Mouse (Mus musculus): Measurements from ENCODE around the gene Usp22. TPM values are rescaled to one million over a fixed set of nuclear protein-coding genes. Genes with fewer than 3 reads are reported as not detected.

The Usp22 gene
- 70.4 and 83.2 TPM in 2 replicates for total RNA-seq (2023)

DNA sequence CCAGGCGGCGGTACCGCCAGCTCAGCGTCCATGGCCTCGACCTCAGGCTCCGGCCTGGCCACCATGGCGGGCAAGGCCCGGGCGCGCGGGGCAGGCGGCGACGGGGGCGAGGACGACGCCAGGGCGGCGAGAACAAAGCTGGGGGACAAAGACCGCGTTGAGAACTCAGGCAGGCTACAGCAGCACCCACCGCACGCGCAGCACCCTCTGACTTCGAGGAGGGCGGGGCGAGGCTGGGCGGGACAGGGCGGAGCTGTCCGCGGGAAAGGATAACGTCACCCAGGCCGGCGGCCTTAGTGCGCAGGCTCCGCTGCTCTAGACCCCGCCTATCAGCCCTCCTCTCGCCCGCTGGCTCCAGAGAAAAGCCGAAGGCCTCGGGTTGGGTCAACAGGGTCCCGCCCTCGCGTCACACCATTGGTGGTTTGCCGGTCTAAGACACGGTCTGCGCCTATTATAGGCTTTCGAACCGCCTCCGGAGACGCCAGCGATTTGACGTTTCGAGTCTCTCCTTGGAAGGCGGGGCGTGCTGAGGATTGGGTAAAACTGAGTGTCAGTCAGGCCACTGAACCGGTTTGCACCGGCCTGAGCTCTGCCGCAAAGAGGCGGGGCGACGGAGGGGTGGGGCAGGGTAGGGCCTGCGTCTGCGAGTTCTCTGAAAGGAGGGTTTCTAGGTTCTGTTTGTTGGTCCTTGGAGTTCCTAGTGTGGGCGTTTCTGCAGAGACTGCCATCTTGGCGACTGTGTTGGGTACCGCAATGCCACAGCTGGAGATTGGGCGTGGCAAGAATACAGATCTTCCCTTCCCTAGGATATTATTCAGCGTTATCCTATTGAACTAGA lies at the start of gene Usp22:
Gene Usp22 (minus strand): TSS at position 235 of the 838 bp plus-strand sequence.

DNA sequence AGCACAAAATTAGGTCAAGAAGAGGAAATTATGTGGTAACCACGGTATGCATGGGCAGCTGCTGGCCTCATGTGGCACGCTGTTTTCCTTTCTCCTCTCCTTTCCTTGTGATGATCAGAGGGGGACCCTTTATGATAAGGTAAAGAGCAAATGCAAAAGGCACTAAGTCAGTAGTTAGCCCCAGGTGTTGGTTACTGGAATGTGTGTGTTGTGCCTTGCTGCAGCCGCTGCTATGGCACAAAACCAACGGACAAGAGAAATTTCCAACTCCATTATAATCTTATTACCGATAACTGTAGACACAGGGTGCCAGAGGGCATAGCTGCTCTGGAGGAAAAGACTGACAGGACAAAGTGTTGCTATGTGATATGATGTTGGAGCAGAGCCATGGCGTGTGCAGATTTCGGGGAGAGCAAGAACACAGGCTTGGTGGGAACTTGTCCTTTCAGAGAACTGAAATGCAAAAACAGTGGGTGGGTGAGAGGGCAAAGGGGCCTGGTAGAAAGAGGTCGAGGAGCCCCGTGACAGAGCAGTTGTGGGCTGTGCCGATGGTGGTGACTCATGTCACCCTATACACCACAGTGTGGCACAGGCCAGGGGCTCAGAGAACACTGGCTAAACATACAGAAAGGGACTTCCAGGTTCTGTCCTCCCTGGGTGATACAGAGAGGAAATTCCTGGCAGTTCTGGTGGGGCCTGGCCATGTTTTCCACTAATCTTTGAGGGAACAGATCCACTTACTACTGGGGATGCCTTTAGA lies 32.8 kb upstream of the Usp22 start, which contains the start of gene Aldh3a1:
Gene Aldh3a1 (plus strand): TSS at position 51 of the 760 bp plus-strand sequence.

DNA sequence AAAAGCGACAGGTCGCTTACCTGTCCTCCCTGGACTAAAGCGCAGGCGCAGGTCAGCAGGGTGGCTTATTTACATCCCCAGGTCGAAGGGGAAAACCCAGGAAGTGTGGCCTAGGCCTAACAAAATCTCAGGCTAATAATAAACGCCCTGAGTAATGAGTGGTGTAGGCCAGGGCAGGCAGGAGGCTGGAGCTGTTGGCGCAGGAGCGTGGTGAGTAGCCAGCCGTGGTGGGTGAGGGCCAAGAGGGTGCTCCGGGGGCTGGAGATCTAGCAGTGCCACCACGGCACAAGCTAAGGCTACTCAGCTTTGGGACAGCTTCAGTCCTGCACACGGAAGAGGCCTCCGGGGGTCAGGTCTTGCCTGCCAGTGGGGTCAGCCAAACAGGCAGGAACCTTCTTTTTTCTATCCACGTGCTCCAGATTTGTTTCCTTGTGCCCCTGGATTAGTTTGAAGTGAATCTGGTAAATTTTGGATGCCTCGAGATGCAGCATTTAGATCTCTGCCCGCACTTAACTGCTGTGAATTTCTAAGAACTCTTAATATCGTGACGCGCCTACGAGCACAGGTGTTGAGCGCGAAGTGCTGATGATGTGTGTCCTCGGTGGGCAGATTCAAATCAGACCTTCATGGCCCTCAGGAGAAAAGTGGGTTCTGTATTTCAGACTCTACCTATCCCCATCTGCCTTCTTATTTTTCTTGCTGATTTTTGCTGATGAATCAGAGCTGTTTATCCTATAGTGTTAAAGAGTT lies 48.1 kb downstream of the Usp22 start, which contains the start of gene Tnfrsf13b:
Gene Tnfrsf13b (plus strand): TSS at position 150 of the 750 bp plus-strand sequence.

Other genes starting within 250 kb of the Usp22 start
- gene Map2k3, start 243.0 kb downstream of the Usp22 start, total RNA-seq (2023): 135 and 174 TPM in 2 replicates
- gene Kcnj12, start 152.5 kb downstream of the Usp22 start, total RNA-seq (2023): not detected in 2 replicates
- gene Tnfrsf13b, start 48.3 kb downstream of the Usp22 start, total RNA-seq (2023): 18.0 and 19.6 TPM in 2 replicates
- not detected in 2 replicates for gene Aldh3a1, start 32.5 kb upstream of the Usp22 start, total RNA-seq (2023)
- 72.6 and 108 TPM in 2 replicates for gene Aldh3a2, start 92.4 kb upstream of the Usp22 start, total RNA-seq (2023)
- gene Slc47a2, start 167.8 kb upstream of the Usp22 start, total RNA-seq (2023): not detected in 2 replicates
- not detected in 2 replicates for gene Slc47a1, start 203.3 kb upstream of the Usp22 start, total RNA-seq (2023)